Comparison of ENCODE assay signal across 8 mouse cellular contexts in genomic region chr16:20547423-20547822, GRCm38 (mm10). TPM values are rescaled to one million over a fixed set of nuclear protein-coding genes. Genes with fewer than 3 reads are reported as not detected.
DNase-seq lines count a peak whose midpoint lies in the region; TF ChIP-seq lines count a peak whose summit lies in the region.

No protein-coding gene starts in this region.

- H3K79me2 ChIP-seq in myocyte (ENCODE audit: control insufficient read depth, insufficient read depth), result peaks cover 13% of the 10 kb centered on the region

- peak overlapping the region; percentile 80 for H3K4me3 ChIP-seq in bone marrow macrophage, adult 2 months (ENCODE audit: insufficient read depth, low read length)
- H3K4me3 ChIP-seq in limb, embryonic 10.5 days, result peak overlapping the region; percentile 81
- H3K4me3 ChIP-seq in myocyte, result peak overlapping the region; percentile 99

- WGBS in limb, embryonic 10.5 days, result 65% methylated on average over 5 of the region's 5 CpGs

- no peak for TF ChIP-seq CTCF in bone marrow macrophage, adult 2 months (IDR thresholded peaks at IDR 0.05; ENCODE audit: low read depth, low read length)

- peak overlapping the region; percentile 96 for H3K4me2 ChIP-seq in myocyte (ENCODE audit: low read depth)

- DNase-seq in kidney, adult 18-20 months, result peak; percentile 11
- no peak for DNase-seq in kidney, postnatal 4 days
- DNase-seq in limb, embryonic 10.5 days (ENCODE audit: low spot score), result no peak
- DNase-seq in ovary, postnatal 36 days (ENCODE audit: low spot score), result no peak
- no peak for DNase-seq in left cerebral cortex, adult 8-10 months (ENCODE audit: low spot score in 2 of 2)
- no peak for DNase-seq in testis, postnatal 14 days (ENCODE audit: low spot score)

- H3K27me3 ChIP-seq in limb, embryonic 10.5 days (ENCODE audit: low read depth, poor library complexity, severe bottlenecking), result no peaks in the 10 kb centered on the region
- no peaks in the 10 kb centered on the region for H3K27me3 ChIP-seq in myocyte (ENCODE audit: control insufficient read depth, insufficient read depth, insufficient read length)

- no peak for TF ChIP-seq POLR2A in bone marrow macrophage, adult 2 months (IDR thresholded peaks at IDR 0.05; ENCODE audit: borderline replicate concordance, low read depth, low read length)
- no peak for TF ChIP-seq POLR2A in myocyte (IDR thresholded peaks at IDR 0.05; ENCODE audit: insufficient read length, low read depth)

- H3ac ChIP-seq in myocyte (ENCODE audit: control insufficient read depth, insufficient read length), result peak overlapping the region; percentile 63

- peaks cover 6% of the 10 kb centered on the region for H3K4me1 ChIP-seq in bone marrow macrophage, adult 2 months (ENCODE audit: control insufficient read depth, insufficient read depth, low read length)
- H3K4me1 ChIP-seq in limb, embryonic 10.5 days, result peaks cover 19% of the 10 kb centered on the region

- H3K36me3 ChIP-seq in limb, embryonic 10.5 days, result peaks cover 64% of the 10 kb centered on the region
- peaks cover 27% of the 10 kb centered on the region for H3K36me3 ChIP-seq in myocyte (ENCODE audit: control insufficient read depth, insufficient read depth)

- H3K9me3 ChIP-seq in limb, embryonic 10.5 days (replicated peaks), result no peaks in the 10 kb centered on the region

- no peak overlapping the region for H3K27ac ChIP-seq in bone marrow macrophage, adult 2 months (ENCODE audit: insufficient read depth, low read depth, low read length)
- H3K27ac ChIP-seq in limb, embryonic 10.5 days, result no peak overlapping the region; the same call in 1 of the 2 replicates

TF ChIP-seq in myocyte, 11 proteins besides CTCF, POLR2A, EP300 and RAD21:
- TF ChIP-seq MYOG (IDR thresholded peaks at IDR 0.05; ENCODE audit: control insufficient read depth in 1 of 3, insufficient read depth in 1 of 3, insufficient read length in 2 of 3, low read depth in 2 of 3) (no peak), CEBPB (IDR thresholded peaks at IDR 0.05; ENCODE audit: insufficient read depth, poor library complexity, severe bottlenecking) (no peak), POLR2AphosphoS2 (IDR thresholded peaks at IDR 0.05; ENCODE audit: insufficient read length, low read depth) (no peak), SRF (IDR thresholded peaks at IDR 0.05; ENCODE audit: control insufficient read depth, insufficient read length, low read depth) (no peak), E2F4 (IDR thresholded peaks at IDR 0.05; ENCODE audit: insufficient read depth) (no peak), MYOD1 (IDR thresholded peaks at IDR 0.05; ENCODE audit: control insufficient read depth in 1 of 3, insufficient read length in 2 of 3, low read depth in 2 of 3) (no peak), TCF3 (IDR thresholded peaks at IDR 0.05; ENCODE audit: insufficient read length, low read depth) (no peak), MAX (IDR thresholded peaks at IDR 0.05; ENCODE audit: low read depth) (no peak), USF1 (IDR thresholded peaks at IDR 0.05; ENCODE audit: low read depth) (no peak)

RNA-seq across cellular contexts. Expression of gene Abcf3, which starts 1.0 kb away (rescaled TPM):
- polyA plus RNA-seq in bone marrow macrophage, adult 2 months (2012; ENCODE audit: insufficient read depth, insufficient read length, missing spikeins), result 53.5 and 74.8 TPM in 2 replicates
- 49.7 and 61.9 TPM in 2 replicates for polyA plus RNA-seq in limb, embryonic 10.5 days (2016; fragmentation: Nextera tagmentation; extraction: Ambion mirVana)
- polyA plus RNA-seq in myocyte (2012; fragmentation: generic; extraction: Trizol), result 50.2 TPM
- total RNA-seq in left cerebral cortex, adult 8-10 months (2022), result 100 to 1,000 TPM; 102 to 130 (median 119) TPM

RNA-seq across cellular contexts. Expression of gene Ap2m1, which starts 12.1 kb away (rescaled TPM):
- polyA plus RNA-seq in bone marrow macrophage, adult 2 months (2012; ENCODE audit: insufficient read depth, insufficient read length, missing spikeins), result 348 and 391 TPM in 2 replicates
- 536 and 586 TPM in 2 replicates for polyA plus RNA-seq in limb, embryonic 10.5 days (2016; fragmentation: Nextera tagmentation; extraction: Ambion mirVana)
- 446 TPM for polyA plus RNA-seq in myocyte (2012; fragmentation: generic; extraction: Trizol)
- 100 to 1,000 TPM; 794 to 854 (median 817) TPM for total RNA-seq in left cerebral cortex, adult 8-10 months (2022)

RNA-seq across cellular contexts. Expression of gene Dvl3, which starts 30.6 kb away (rescaled TPM):
- polyA plus RNA-seq in bone marrow macrophage, adult 2 months (2012; ENCODE audit: insufficient read depth, insufficient read length, missing spikeins), result 26.8 and 30.4 TPM in 2 replicates
- 28.6 and 33.5 TPM in 2 replicates for polyA plus RNA-seq in limb, embryonic 10.5 days (2016; fragmentation: Nextera tagmentation; extraction: Ambion mirVana)
- 32.9 TPM for polyA plus RNA-seq in myocyte (2012; fragmentation: generic; extraction: Trizol)
- 10 to 100 TPM; 50.6 to 55.9 (median 54.9) TPM for total RNA-seq in left cerebral cortex, adult 8-10 months (2022)

RNA-seq across cellular contexts. Expression of gene Vwa5b2, which starts 41.8 kb away (rescaled TPM):
- not detected in 2 replicates for polyA plus RNA-seq in bone marrow macrophage, adult 2 months (2012; ENCODE audit: insufficient read depth, insufficient read length, missing spikeins)
- polyA plus RNA-seq in limb, embryonic 10.5 days (2016; fragmentation: Nextera tagmentation; extraction: Ambion mirVana), result 0.30 and 0.46 TPM in 2 replicates
- 0.04 TPM for polyA plus RNA-seq in myocyte (2012; fragmentation: generic; extraction: Trizol)
- total RNA-seq in left cerebral cortex, adult 8-10 months (2022), result 10 to 100 TPM; 51.3 to 65.5 (median 57.9) TPM

RNA-seq across cellular contexts. Expression of gene Eif2b5, which starts 48.8 kb away (rescaled TPM):
- 23.9 and 25.9 TPM in 2 replicates for polyA plus RNA-seq in bone marrow macrophage, adult 2 months (2012; ENCODE audit: insufficient read depth, insufficient read length, missing spikeins)
- 164 and 173 TPM in 2 replicates for polyA plus RNA-seq in limb, embryonic 10.5 days (2016; fragmentation: Nextera tagmentation; extraction: Ambion mirVana)
- 94.7 TPM for polyA plus RNA-seq in myocyte (2012; fragmentation: generic; extraction: Trizol)
- total RNA-seq in left cerebral cortex, adult 8-10 months (2022), result 10 to 100 TPM; 57.3 to 62.6 (median 59.3) TPM
